Mouse (Mus musculus): Measurements from ENCODE around the gene Olfr1280. TPM values are rescaled to one million over a fixed set of nuclear protein-coding genes. Genes with fewer than 3 reads are reported as not detected.

Gene Olfr1280
- polyA plus RNA-seq, 1 experiment from 2014 or later = not detected

DNA sequence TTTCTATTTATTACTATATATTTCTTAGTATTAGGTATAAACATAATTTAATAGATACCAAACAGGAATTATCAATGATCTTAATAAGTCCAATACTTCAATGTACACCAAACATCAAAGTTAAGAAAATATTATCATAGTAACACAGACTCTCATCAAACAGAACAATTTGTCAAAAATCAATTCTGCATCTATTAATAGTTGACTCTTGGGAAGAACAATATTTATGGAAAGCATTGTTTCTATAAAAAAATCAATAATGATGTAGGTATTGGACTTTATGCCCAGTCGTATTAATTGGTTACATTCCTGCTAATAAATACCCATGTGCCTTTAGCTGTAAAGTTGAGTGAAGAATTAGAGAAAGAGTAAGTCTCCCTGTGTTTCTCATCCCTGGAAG lies 61.4 kb downstream of the Olfr1280 start, which contains the start of gene Olfr1284:
Olfr1284 (plus strand) TSS at position 301 of the 400 bp plus-strand sequence.
- ATAC-seq (ENCODE audit: low read depth) = no peak
- 62% methylated on average over 1 of the region's 1 CpGs for WGBS (ENCODE audit: insufficient replicate concordance)
- Histone ChIP-seq H3K9me3 (replicated peaks; ENCODE audit: control insufficient read depth, low read length) (no peaks in the 10 kb centered on the region), H3K4me1 (ENCODE audit: control insufficient read depth, low read depth, low read length) (no peaks in the 10 kb centered on the region), H3K27me3 (ENCODE audit: control insufficient read depth, insufficient read depth, low read depth, low read length) (no peaks in the 10 kb centered on the region), H3K4me2 (ENCODE audit: low read depth, low read length) (no peak within 1 kb of the TSS), H3K9ac (ENCODE audit: low read depth, low read length) (no peak within 1 kb of the TSS), H3K27ac (ENCODE audit: low read length) (no peak within 1 kb of the TSS), H3K36me3 (ENCODE audit: control insufficient read depth, insufficient read depth) (no peaks in the 10 kb centered on the region), H3K4me3 (ENCODE audit: low read depth, low read length) (no peak within 1 kb of the TSS)

Other genes with a start within 250 kb of the Olfr1280 start
- gene Gm13941, start 208.0 kb upstream of the Olfr1280 start, polyA plus RNA-seq (2015; fragmentation: Nextera tagmentation; extraction: Ambion mirVana) = not detected in 2 replicates
- gene Gm15130, start 161.1 kb upstream of the Olfr1280 start, polyA plus RNA-seq (2015; fragmentation: Nextera tagmentation; extraction: Ambion mirVana) = not detected in 2 replicates
- not detected in 2 replicates for gene 4930430A15Rik, start 84.4 kb upstream of the Olfr1280 start, polyA plus RNA-seq (2015; fragmentation: Nextera tagmentation; extraction: Ambion mirVana)
- gene Olfr1275, start 78.7 kb upstream of the Olfr1280 start, polyA plus RNA-seq (2015; fragmentation: Nextera tagmentation; extraction: Ambion mirVana) = not detected in 2 replicates
- not detected in 2 replicates for gene Olfr1276, start 59.5 kb upstream of the Olfr1280 start, polyA plus RNA-seq (2015; fragmentation: Nextera tagmentation; extraction: Ambion mirVana)
- gene Olfr1277, start 39.9 kb upstream of the Olfr1280 start, polyA plus RNA-seq (2015; fragmentation: Nextera tagmentation; extraction: Ambion mirVana) = not detected in 2 replicates
- not detected in 2 replicates for gene Olfr1278, start 23.9 kb upstream of the Olfr1280 start, polyA plus RNA-seq (2015; fragmentation: Nextera tagmentation; extraction: Ambion mirVana)
- not detected in 2 replicates for gene Olfr1279, start 13.4 kb upstream of the Olfr1280 start, polyA plus RNA-seq (2015; fragmentation: Nextera tagmentation; extraction: Ambion mirVana)
- not detected in 2 replicates for gene Olfr1281, start 12.5 kb downstream of the Olfr1280 start, polyA plus RNA-seq (2015; fragmentation: Nextera tagmentation; extraction: Ambion mirVana)
- gene Olfr1282, start 22.1 kb downstream of the Olfr1280 start, polyA plus RNA-seq (2015; fragmentation: Nextera tagmentation; extraction: Ambion mirVana) = not detected in 2 replicates
- not detected in 2 replicates for gene Olfr1283, start 52.8 kb downstream of the Olfr1280 start, polyA plus RNA-seq (2015; fragmentation: Nextera tagmentation; extraction: Ambion mirVana)
- not detected in 2 replicates for gene Olfr1284, start 61.5 kb downstream of the Olfr1280 start, polyA plus RNA-seq (2015; fragmentation: Nextera tagmentation; extraction: Ambion mirVana)
- not detected in 2 replicates for gene Olfr1286, start 109.1 kb downstream of the Olfr1280 start, polyA plus RNA-seq (2015; fragmentation: Nextera tagmentation; extraction: Ambion mirVana)
- not detected in 2 replicates for gene Olfr1287, start 135.1 kb downstream of the Olfr1280 start, polyA plus RNA-seq (2015; fragmentation: Nextera tagmentation; extraction: Ambion mirVana)
- gene Olfr1288, start 160.1 kb downstream of the Olfr1280 start, polyA plus RNA-seq (2015; fragmentation: Nextera tagmentation; extraction: Ambion mirVana) = not detected in 2 replicates
- gene Olfr1289, start 166.8 kb downstream of the Olfr1280 start, polyA plus RNA-seq (2015; fragmentation: Nextera tagmentation; extraction: Ambion mirVana) = not detected in 2 replicates
- not detected in 2 replicates for gene Olfr1290, start 179.8 kb downstream of the Olfr1280 start, polyA plus RNA-seq (2015; fragmentation: Nextera tagmentation; extraction: Ambion mirVana)
- gene Olfr1291-ps1, start 183.2 kb downstream of the Olfr1280 start, polyA plus RNA-seq (2015; fragmentation: Nextera tagmentation; extraction: Ambion mirVana) = not detected in 2 replicates
- gene Olfr1293-ps, start 211.2 kb downstream of the Olfr1280 start, polyA plus RNA-seq (2015; fragmentation: Nextera tagmentation; extraction: Ambion mirVana) = not detected in 2 replicates
- not detected in 2 replicates for gene Olfr1294, start 226.3 kb downstream of the Olfr1280 start, polyA plus RNA-seq (2015; fragmentation: Nextera tagmentation; extraction: Ambion mirVana)

All from liver, embryonic 16.5 days (tissue).